Mouse (Mus musculus): ENCODE measurements around the gene Tm9sf2.

GRCm38 (mm10) chr14:122196851-122197250, 90.0 kb downstream of the Tm9sf2 start:
- no peak for TF ChIP-seq CTCF (IDR thresholded peaks at IDR 0.05)
- TF ChIP-seq EP300 (IDR thresholded peaks at IDR 0.05): no peak
